Mouse (Mus musculus): Measurements from ENCODE around the gene Cdhr2.

- TF ChIP-seq CTCF (IDR thresholded peaks at IDR 0.05) (no peak), EP300 (IDR thresholded peaks at IDR 0.05) (no peak)
Observed at GRCm38 (mm10) chr13:54687575-54688424, 13.5 kb upstream of the Cdhr2 start.

Measured in lung, postnatal 0 days (tissue).